Mouse (Mus musculus) olfactory bulb, adult 2 months (tissue): ENCODE measurements around the gene Kcnip3.

Source experiments
- CTCF ChIP-seq: fragments of 200-500 bp; IDR thresholded peaks from 2 replicates; pipeline ENCODE4 v1.5.1; 2012; ENCODE audit warnings: low read depth, mild to moderate bottlenecking, low read length, moderate library complexity; ENCODE audit not compliant: insufficient read depth
- POLR2A ChIP-seq: fragments of 200-500 bp; IDR thresholded peaks from 2 replicates; pipeline ENCODE4 v1.6.1; 2012; ENCODE audit warnings: mild to moderate bottlenecking, low read depth, low read length, moderate library complexity; ENCODE audit not compliant: insufficient read depth

DNA sequence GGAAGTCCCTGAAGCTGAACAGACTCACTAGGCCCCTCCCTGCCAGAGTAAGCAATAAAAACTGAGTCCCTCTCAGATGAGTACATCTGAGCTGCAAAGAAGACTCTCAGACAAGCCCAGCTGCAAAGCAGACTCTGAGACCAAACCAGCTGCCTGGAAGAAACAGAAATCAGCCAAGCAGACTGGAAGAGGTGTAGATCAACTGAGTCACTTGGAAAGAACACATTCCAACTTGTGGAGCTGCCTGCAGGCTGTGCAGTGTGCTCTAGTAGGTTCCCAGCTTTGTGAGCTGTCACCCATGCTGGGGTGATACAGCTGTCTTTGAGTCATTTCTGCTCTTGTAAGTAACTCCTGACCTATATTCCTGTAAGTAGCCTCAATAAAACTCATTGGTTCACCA, 27.8 kb upstream of the Kcnip3 start:
- no peak for TF ChIP-seq POLR2A
- TF ChIP-seq CTCF: no peak
